Comparison of ENCODE assay signal across 8 mouse cellular contexts in genomic region chr4:124659251-124660217, GRCm38 (mm10). TPM values are rescaled to one million over a fixed set of nuclear protein-coding genes. Genes with fewer than 3 reads are reported as not detected.
DNase-seq lines count a peak whose midpoint lies in the region; ATAC-seq lines count a peak whose summit lies in the region.
"Had no signal": no experiment of that assay in that cellular context is flagged by ENCODE, and none has a peak within 500 bp of the region (broad histone marks: within the 10 kb centered on the region; RNA-seq: fewer than 3 reads in every experiment).

No protein-coding gene starts in this region.

- H3K4me1 ChIP-seq in heart, embryonic 14.5 days (ENCODE audit: control insufficient read depth in 2 of 2, insufficient read depth in 2 of 2, low read length in 2 of 2), result peaks cover 5 to 28% of the 10 kb centered on the region in 2 experiments; a peak in 3 of 4 replicates
- H3K4me1 ChIP-seq in liver, embryonic 11.5 days (replicated peaks; ENCODE audit: control insufficient read depth, insufficient read depth, low read length), result peaks cover 7% of the 10 kb centered on the region

- peak; percentile 39 for DNase-seq in retina, postnatal 1 day
- no peak for DNase-seq in retina, embryonic 14.5 days (ENCODE audit: low spot score)
- no peak for DNase-seq in liver, embryonic 11.5 days (ENCODE audit: low spot score)
- peak; percentile 26 for DNase-seq in testis, postnatal 14 days (ENCODE audit: low spot score)
- DNase-seq in spleen, postnatal 14 days (ENCODE audit: low spot score in 2 of 2), result no peak
- DNase-seq: layer of hippocampus, postnatal 36 days had no signal

- H3K4me2 ChIP-seq in heart, embryonic 14.5 days (ENCODE audit: low read length), result peak overlapping the region; percentile 93
- H3K4me2 ChIP-seq in liver, embryonic 11.5 days, result peak overlapping the region; percentile 28

- no peak for ATAC-seq in heart, embryonic 14.5 days (ENCODE audit: insufficient number of reproducible peaks, insufficient read depth, low FRiP score, low read depth)
- ATAC-seq in liver, embryonic 11.5 days (replicated peaks; ENCODE audit: low FRiP score), result no peak
- ATAC-seq in activated CD4-positive, CD25-positive, alpha-beta regulatory T cell, adult 4 months, result no peak

- peaks cover 94% of the 10 kb centered on the region for H3K27me3 ChIP-seq in heart, embryonic 14.5 days (ENCODE audit: control insufficient read depth, insufficient read depth, low read length)
- peaks cover 95% of the 10 kb centered on the region for H3K27me3 ChIP-seq in liver, embryonic 11.5 days (replicated peaks; ENCODE audit: control insufficient read depth, insufficient read depth, low read length)

- WGBS in heart, embryonic 14.5 days, result 3% methylated on average over 65 of the region's 68 CpGs
- WGBS in liver, embryonic 11.5 days, result 2% methylated on average over 68 of the region's 68 CpGs

- H3K36me3 ChIP-seq in heart, embryonic 14.5 days (ENCODE audit: control insufficient read depth, insufficient read depth, low read length), result no peaks in the 10 kb centered on the region
- H3K36me3 ChIP-seq in liver, embryonic 11.5 days (ENCODE audit: control insufficient read depth, insufficient read depth, low read length), result no peaks in the 10 kb centered on the region

- H3K4me3 ChIP-seq in heart, embryonic 14.5 days (ENCODE audit: control insufficient read depth in 1 of 2, insufficient read depth in 1 of 2, low read depth in 1 of 2, low read length in 2 of 2), result peak overlapping the region; percentile 4 to 65; a peak in 2 of 4 replicates
- H3K4me3 ChIP-seq in liver, embryonic 11.5 days (ENCODE audit: low read depth, low read length), result peak overlapping the region; percentile 25; the same call in 1 of the 2 replicates

- H3K9me3 ChIP-seq in heart, embryonic 14.5 days (ENCODE audit: control insufficient read depth, low read length), result no peaks in the 10 kb centered on the region
- H3K9me3 ChIP-seq in liver, embryonic 11.5 days (ENCODE audit: control insufficient read depth, low read length), result no peaks in the 10 kb centered on the region

- no peak overlapping the region for H3K27ac ChIP-seq in heart, embryonic 14.5 days (replicated peaks in 1 of 2; ENCODE audit: control insufficient read depth in 1 of 2, insufficient read depth in 1 of 2, low read depth in 2 of 2, low read length in 2 of 2)
- no peak overlapping the region for H3K27ac ChIP-seq in liver, embryonic 11.5 days (ENCODE audit: low read depth, low read length)

- H3K9ac ChIP-seq in heart, embryonic 14.5 days (ENCODE audit: low read length), result no peak overlapping the region; the same call in 1 of the 2 replicates
- H3K9ac ChIP-seq in liver, embryonic 11.5 days (ENCODE audit: low read depth, low read length), result no peak overlapping the region

RNA-seq across cellular contexts. Expression of gene Pou3f1, which starts 2.9 kb away (rescaled TPM):
- 0.19 and 0.20 TPM in 2 replicates for polyA plus RNA-seq in heart, embryonic 14.5 days (2014; fragmentation: Nextera tagmentation; extraction: Ambion mirVana)
- 0.16 and 0.21 TPM in 2 replicates for polyA plus RNA-seq in liver, embryonic 11.5 days (2014; fragmentation: Nextera tagmentation; extraction: Ambion mirVana)
- not detected for polyA plus RNA-seq in activated CD4-positive, CD25-positive, alpha-beta regulatory T cell, adult 4 months (2017; shearing (Covaris generic))

RNA-seq across cellular contexts. Expression of gene Utp11, which starts 33.9 kb away (rescaled TPM):
- 38.8 and 42.5 TPM in 2 replicates for polyA plus RNA-seq in heart, embryonic 14.5 days (2014; fragmentation: Nextera tagmentation; extraction: Ambion mirVana)
- 73.3 and 80.5 TPM in 2 replicates for polyA plus RNA-seq in liver, embryonic 11.5 days (2014; fragmentation: Nextera tagmentation; extraction: Ambion mirVana)
- polyA plus RNA-seq in activated CD4-positive, CD25-positive, alpha-beta regulatory T cell, adult 4 months (2017; shearing (Covaris generic)), result 10 to 100 TPM; 80.9 to 85.9 TPM

RNA-seq across cellular contexts. Expression of gene Fhl3, which starts 41.0 kb away (rescaled TPM):
- 6.8 and 7.0 TPM in 2 replicates for polyA plus RNA-seq in heart, embryonic 14.5 days (2014; fragmentation: Nextera tagmentation; extraction: Ambion mirVana)
- 5.1 and 6.8 TPM in 2 replicates for polyA plus RNA-seq in liver, embryonic 11.5 days (2014; fragmentation: Nextera tagmentation; extraction: Ambion mirVana)
- 10 to 100 TPM in 1 of 2 experiments, 1 to 10 TPM in 1; 7.2 to 14.7 TPM for polyA plus RNA-seq in activated CD4-positive, CD25-positive, alpha-beta regulatory T cell, adult 4 months (2017; shearing (Covaris generic))

RNA-seq across cellular contexts. Expression of gene 3100002H09Rik, which starts 48.9 kb away (rescaled TPM):
- polyA plus RNA-seq in heart, embryonic 14.5 days (2014; fragmentation: Nextera tagmentation; extraction: Ambion mirVana), result not detected in 2 replicates
- not detected in 2 replicates for polyA plus RNA-seq in liver, embryonic 11.5 days (2014; fragmentation: Nextera tagmentation; extraction: Ambion mirVana)
- polyA plus RNA-seq in activated CD4-positive, CD25-positive, alpha-beta regulatory T cell, adult 4 months (2017; shearing (Covaris generic)), result not detected

RNA-seq across cellular contexts. Expression of gene Sf3a3, which starts 55.0 kb away (rescaled TPM):
- 73.4 and 73.5 TPM in 2 replicates for polyA plus RNA-seq in heart, embryonic 14.5 days (2014; fragmentation: Nextera tagmentation; extraction: Ambion mirVana)
- polyA plus RNA-seq in liver, embryonic 11.5 days (2014; fragmentation: Nextera tagmentation; extraction: Ambion mirVana), result 172 and 182 TPM in 2 replicates
- polyA plus RNA-seq in activated CD4-positive, CD25-positive, alpha-beta regulatory T cell, adult 4 months (2017; shearing (Covaris generic)), result 100 to 1,000 TPM; 108 to 125 TPM

Comparison
In these comparisons a context has a peak if more than half of its experiments do, and no peak if none do; other contexts are left out.
1. DNase-seq: peak in retina, postnatal 1 day (single experiment) and testis, postnatal 14 days (single experiment); none in retina, embryonic 14.5 days (single experiment), liver, embryonic 11.5 days (single experiment) and spleen, postnatal 14 days (0 of 2).